Mouse (Mus musculus) liver, embryonic 14.5 days (tissue): ENCODE results near the gene Birc5. TPM values are rescaled to one million over a fixed set of nuclear protein-coding genes. Genes with fewer than 3 reads are reported as not detected.
A peak's percentile ranks its signal among the peaks of the same experiment; 100 is the strongest.
"Not testable (repeated sequence)": the region's sequence is repeated elsewhere in the genome, so short reads cannot be mapped to it uniquely, and the experiment has no call there.

Experiments
- ATAC-seq: fragments of 200-750 bp; cut with Nextera tagmentation; 2 replicates; pipeline ENCODE4 v1.8.0; 2017; ENCODE audit warnings: moderate number of reproducible peaks, mild to moderate bottlenecking, moderate library complexity; ENCODE audit not compliant: insufficient read depth
- DNase-seq, 3 experiments: peaks; one replicate each; pipeline ENCODE4 v3.0.0-alpha.2; 2012 to 2013; ENCODE audit warnings: low read depth in 3 of 3, low spot score in 3 of 3
- H3K27ac ChIP-seq: fragments of 300-500 bp; sonication (generic); 2 replicates; pipeline ENCODE4 v1.5.1; 2014; ENCODE audit warnings: moderate library complexity, mild to moderate bottlenecking, control low read depth, inconsistent platforms
- H3K27me3 ChIP-seq: fragments of 300-500 bp; sonication (generic); 2 replicates; pipeline ENCODE4 v1.6.1; 2014; ENCODE audit warnings: mild to moderate bottlenecking, low read length, moderate library complexity; ENCODE audit not compliant: control insufficient read depth, insufficient read depth
- H3K36me3 ChIP-seq: fragments of 300-500 bp; sonication (generic); replicated peaks from 2 replicates; pipeline ENCODE4 v1.6.1; 2014; ENCODE audit warnings: low read depth; ENCODE audit not compliant: control insufficient read depth, insufficient read depth
- H3K4me1 ChIP-seq, 2 experiments: fragments of 200-500 bp in 1 of 2; fragments of 300-500 bp in 1 of 2; sonication (generic) in 1 of 2; replicated peaks; 2 replicates each; pipeline ENCODE4 v1.6.1; 2012 to 2014; ENCODE audit warnings: antibody characterized with exemption in 1 of 2, inconsistent platforms in 1 of 2, low read length in 1 of 2; ENCODE audit not compliant: control insufficient read depth in 2 of 2, insufficient read depth in 2 of 2
- H3K4me2 ChIP-seq: fragments of 300-500 bp; sonication (generic); 2 replicates; pipeline ENCODE4 v1.6.1; 2014; ENCODE audit warnings: low read depth, mild to moderate bottlenecking, control low read depth, moderate library complexity
- H3K4me3 ChIP-seq, 2 experiments: fragments of 200-500 bp in 1 of 2; fragments of 300-500 bp in 1 of 2; sonication (generic) in 1 of 2; 2 replicates each; pipeline ENCODE4 v1.5.1; 2012 to 2014; ENCODE audit warnings: low read depth in 2 of 2, low read length in 2 of 2, mild to moderate bottlenecking in 2 of 2, control low read depth in 1 of 2, inconsistent platforms in 1 of 2, moderate library complexity in 1 of 2; ENCODE audit not compliant: insufficient read depth in 1 of 2
- H3K9ac ChIP-seq: fragments of 300-500 bp; sonication (generic); replicated peaks from 2 replicates; pipeline ENCODE4 v1.6.1; 2014; ENCODE audit warnings: mild to moderate bottlenecking, control low read depth, moderate library complexity
- H3K9me3 ChIP-seq: fragments of 300-500 bp; sonication (generic); 2 replicates; pipeline ENCODE4 v1.6.1; 2016; ENCODE audit warnings: low read length, mixed read lengths; ENCODE audit not compliant: control insufficient read depth
- CTCF ChIP-seq: IDR thresholded peaks from 2 replicates; pipeline ENCODE4 v1.5.1; 2016; ENCODE audit warnings: antibody characterized with exemption, low read depth, control low read depth
- EP300 ChIP-seq: IDR thresholded peaks from 2 replicates; pipeline ENCODE4 v1.6.1; 2016; ENCODE audit warnings: antibody characterized with exemption, low read depth
- WGBS: fragments of 180-500 bp; shearing (Covaris S2); extraction: QIAGEN DNeasy Blood & Tissue Kit; methylation state at CpG from one replicate; pipeline ENCODE4 v1.1.7; 2014; ENCODE audit not compliant: insufficient replicate concordance; 5-methylcytosine and 5-hydroxymethylcytosine counted together
- polyA plus RNA-seq, 2 experiments: library from polyadenylated mRNA; depleted of rRNA in 1 of 2; stranded (reverse) in 1 of 2; unstranded in 1 of 2; fragments of >200 nt; fragmentation: Nextera tagmentation in 1 of 2; extraction: Ambion mirVana in 1 of 2; gene quantifications; 2 replicates each; pipeline versions ENCODE4 v1.2.1 to v1.2.3; 2012 to 2014

The Birc5 gene
- polyA plus RNA-seq, 2 experiments: 181 to 373 TPM

DNA sequence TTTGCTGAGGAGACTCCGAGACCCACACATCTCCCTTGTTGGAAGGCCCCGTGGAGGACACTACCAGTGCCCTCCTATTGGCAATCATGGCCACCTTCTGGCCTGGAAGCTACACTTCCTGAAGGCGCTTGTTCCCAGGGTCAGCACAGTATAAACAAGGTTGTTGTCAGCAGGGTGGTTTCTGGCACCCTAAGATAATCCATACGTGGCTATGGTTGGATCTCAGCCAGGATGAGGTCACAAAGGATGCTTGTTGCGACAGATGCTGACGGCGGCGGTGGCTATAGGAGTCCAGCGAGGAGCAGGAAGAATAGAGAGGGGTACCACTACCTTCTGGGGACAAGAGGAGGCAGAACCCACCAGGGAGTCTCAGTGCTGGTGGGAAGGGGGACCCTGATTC, 18.6 kb upstream of the Birc5 start:
- DNase-seq (no peak), ATAC-seq (no peak)
- H3K4me1 ChIP-seq: peaks cover 46 to 68% of the 10 kb centered on the region in 2 experiments
- no peak overlapping the region for H3K9ac ChIP-seq
- no peaks in the 10 kb centered on the region for H3K36me3 ChIP-seq
- H3K4me3 ChIP-seq: no peak overlapping the region
- no peak overlapping the region; the same call in 1 of the 2 replicates for H3K4me2 ChIP-seq
- TF ChIP-seq EP300: 0 out of 2 replicates have a peak, but pooled peaks have one; percentile 38
- TF ChIP-seq CTCF: no peak
- H3K27ac ChIP-seq: peak overlapping the region; percentile 7
- WGBS: 47% methylated on average over 9 of the region's 9 CpGs
- no peaks in the 10 kb centered on the region for H3K9me3 ChIP-seq
- H3K27me3 ChIP-seq: no peaks in the 10 kb centered on the region

DNA sequence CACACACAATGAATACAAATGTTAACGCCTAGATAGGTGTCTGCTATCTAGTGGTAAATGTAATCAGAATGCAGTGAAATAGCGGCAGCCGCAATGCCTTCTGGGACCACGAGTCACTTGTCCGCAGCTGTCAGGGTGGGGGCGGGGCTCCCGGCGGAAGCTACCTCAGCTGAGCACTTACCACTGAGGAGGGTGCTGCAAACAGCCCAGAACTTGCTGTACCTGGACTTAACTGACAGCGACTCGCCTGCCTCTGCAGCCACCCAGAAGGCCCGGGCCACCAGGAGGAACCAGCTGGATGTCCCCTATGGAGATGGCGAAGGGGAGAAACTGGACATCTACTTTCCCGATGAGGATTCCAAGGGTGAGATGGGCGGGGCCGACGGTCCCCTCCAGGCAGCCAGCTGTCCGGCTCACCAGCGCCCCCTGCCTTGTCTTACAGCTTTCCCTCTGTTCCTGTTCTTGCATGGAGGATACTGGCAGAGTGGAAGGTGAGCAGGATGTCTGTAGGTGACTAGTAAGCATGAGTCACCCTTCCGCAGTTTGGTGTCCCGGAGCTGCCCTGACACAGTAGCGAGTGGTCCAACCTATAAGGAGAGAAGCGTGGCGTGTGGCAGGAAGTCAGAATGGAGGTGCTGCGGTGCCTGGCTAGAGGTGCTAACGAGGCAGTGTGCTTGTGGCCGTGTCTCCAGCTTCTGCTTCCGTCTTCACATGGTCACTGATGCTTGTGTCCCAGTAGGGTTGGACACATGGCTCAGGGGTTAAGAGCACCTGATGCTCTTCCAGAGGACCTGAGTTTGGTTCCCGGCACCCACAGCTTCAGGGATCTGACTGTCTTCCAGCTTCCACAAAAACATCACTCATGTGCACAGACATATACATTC, 16.7 kb upstream of the Birc5 start:
- Histone ChIP-seq H3K4me1 (peaks cover 54 to 66% of the 10 kb centered on the region in 2 experiments), H3K4me2 (peak overlapping the region; percentile 83), H3K9me3 (no peaks in the 10 kb centered on the region), H3K27ac (peak overlapping the region; percentile 70), H3K27me3 (no peaks in the 10 kb centered on the region), H3K4me3 (peak overlapping the region; percentile 60 to 61), H3K36me3 (no peaks in the 10 kb centered on the region), H3K9ac (peak overlapping the region; percentile 60)
- peak; percentile 81 to 88 (median 81) for DNase-seq
- WGBS: 11% methylated on average over 28 of the region's 28 CpGs
- peak; percentile 84 for ATAC-seq
- TF ChIP-seq EP300 (no peak; the same call in 1 of the 2 replicates), CTCF (peak; percentile 98)

DNA sequence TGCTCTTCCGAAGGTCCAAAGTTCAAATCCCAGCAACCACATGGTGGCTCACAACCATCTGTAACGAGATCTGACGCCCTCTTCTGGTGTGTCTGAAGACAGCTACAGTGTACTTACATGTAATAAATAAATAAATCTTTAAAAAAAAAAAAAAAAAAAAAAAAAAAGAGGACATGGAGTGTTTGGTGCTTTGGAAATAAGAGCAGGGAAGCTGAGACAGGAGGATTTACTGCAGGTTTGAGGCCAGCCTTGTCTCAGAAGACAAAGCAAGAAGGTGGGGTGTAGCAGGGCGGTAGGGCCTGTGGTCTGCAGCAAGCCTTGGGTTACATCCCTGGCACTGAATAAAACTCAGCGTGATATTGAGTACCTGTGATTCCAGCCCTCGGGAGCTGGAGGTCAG, 15.5 kb upstream of the Birc5 start:
- not testable (repeated sequence) for H3K9ac ChIP-seq, DNase-seq, H3K36me3 ChIP-seq, H3K4me3 ChIP-seq, H3K9me3 ChIP-seq, ATAC-seq, H3K27ac ChIP-seq, H3K27me3 ChIP-seq, H3K4me2 ChIP-seq
- peaks cover 52 to 65% of the 10 kb centered on the region in 2 experiments for H3K4me1 ChIP-seq
- WGBS: 81% methylated on average over 4 of the region's 6 CpGs

DNA sequence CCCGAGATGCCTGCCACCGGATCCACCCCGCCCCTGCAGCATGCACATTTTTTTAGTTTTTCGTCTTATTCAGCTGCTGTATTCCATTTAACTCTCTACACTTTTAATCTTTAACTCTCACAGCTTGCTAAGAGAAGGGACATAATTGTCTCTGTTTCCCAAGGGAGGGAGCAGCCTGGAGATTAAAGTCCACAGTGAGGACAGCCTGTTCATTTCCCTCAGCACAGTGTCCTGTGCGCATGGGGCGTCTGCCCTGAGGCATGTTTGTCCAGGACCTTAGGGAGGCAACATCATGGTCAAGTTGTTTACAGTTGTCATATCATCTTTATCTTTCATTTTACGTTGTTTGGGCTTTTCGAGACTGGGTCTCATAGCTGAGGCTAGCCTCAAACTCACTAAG, 15.0 kb upstream of the Birc5 start:
- WGBS: 78% methylated on average over 8 of the region's 8 CpGs
- H3K4me1 ChIP-seq: peaks cover 52 to 64% of the 10 kb centered on the region in 2 experiments
- no peaks in the 10 kb centered on the region for H3K36me3 ChIP-seq
- H3K4me2 ChIP-seq: no peak overlapping the region
- H3K9ac ChIP-seq: no peak overlapping the region
- H3K27me3 ChIP-seq: no peaks in the 10 kb centered on the region
- DNase-seq (no peak), ATAC-seq (no peak)
- H3K4me3 ChIP-seq: no peak overlapping the region
- H3K9me3 ChIP-seq: no peaks in the 10 kb centered on the region
- H3K27ac ChIP-seq: no peak overlapping the region
- TF ChIP-seq EP300 (no peak), CTCF (no peak)

DNA sequence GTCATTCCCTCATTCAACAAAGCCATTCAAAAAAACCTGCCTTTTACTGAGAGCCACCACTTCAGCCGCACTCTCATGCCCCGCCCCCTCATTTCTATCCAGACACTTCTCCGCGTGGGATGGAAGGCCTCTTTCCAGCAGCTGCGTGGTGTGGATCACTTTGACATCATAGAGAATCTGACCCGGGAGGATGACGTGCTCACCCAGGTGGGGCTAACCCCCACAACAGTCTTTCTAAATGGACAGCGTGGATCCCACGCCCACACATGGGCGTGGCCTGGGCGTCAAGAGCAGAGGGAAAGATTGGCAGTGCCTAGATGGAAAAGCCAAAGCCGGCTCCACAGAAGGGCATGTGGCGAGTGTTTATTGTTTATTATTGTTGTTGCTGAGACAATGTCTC, 12.7 kb upstream of the Birc5 start:
- Histone ChIP-seq H3K27ac (no peak overlapping the region), H3K36me3 (no peaks in the 10 kb centered on the region), H3K9me3 (no peaks in the 10 kb centered on the region), H3K4me2 (peak overlapping the region; percentile 46), H3K9ac (0 out of 2 replicates have a peak overlapping the region, but pooled peaks have one; percentile 5), H3K27me3 (no peaks in the 10 kb centered on the region), H3K4me3 (no peak overlapping the region), H3K4me1 (peaks cover 48 to 63% of the 10 kb centered on the region in 2 experiments)
- DNase-seq (peak; percentile 64 to 76 (median 70)), ATAC-seq (no peak)
- 27% methylated on average over 13 of the region's 13 CpGs for WGBS
- no peak for TF ChIP-seq EP300
- no peak for TF ChIP-seq CTCF
